Mouse (Mus musculus) MEL (cell line): ENCODE results near the gene Rps6ka1. TPM values are rescaled to one million over a fixed set of nuclear protein-coding genes. Genes with fewer than 3 reads are reported as not detected.

ENCODE experiments used
- DNase-seq: peaks from one replicate; pipeline ENCODE4 v3.0.0; 2011; ENCODE audit warnings: low read depth, low spot score
- H3K27ac ChIP-seq: 2 replicates; pipeline ENCODE4 v1.5.1; 2012; ENCODE audit warnings: low read depth, mild to moderate bottlenecking, control low read depth, low read length, moderate library complexity; ENCODE audit not compliant: control insufficient read depth
- H3K27me3 ChIP-seq, 2 experiments: fragments of 150-350 bp in 1 of 2; sonication (generic) in 1 of 2; 2 replicates each; pipeline ENCODE4 v1.6.1; 2012; ENCODE audit warnings: low read length in 2 of 2, mild to moderate bottlenecking in 2 of 2, improper control_type of control experiment in 1 of 2, moderate library complexity in 1 of 2; ENCODE audit not compliant: insufficient read depth in 2 of 2, control insufficient read depth in 1 of 2
- H3K36me3 ChIP-seq, 2 experiments: 2 replicates each; pipeline ENCODE4 v1.6.1; 2012 to 2014; ENCODE audit warnings: low read length in 2 of 2, improper control_type of control experiment in 1 of 2, inconsistent platforms in 1 of 2, mild to moderate bottlenecking in 1 of 2; ENCODE audit not compliant: insufficient read depth in 2 of 2, control insufficient read depth in 1 of 2
- H3K4me1 ChIP-seq, 2 experiments: fragments of 150-350 bp in 1 of 2; sonication (generic) in 1 of 2; 2 replicates each; pipeline ENCODE4 v1.6.1; 2012; ENCODE audit warnings: low read length in 2 of 2, improper control_type of control experiment in 1 of 2, mild to moderate bottlenecking in 1 of 2; ENCODE audit not compliant: insufficient read depth in 2 of 2, control insufficient read depth in 1 of 2
- H3K4me3 ChIP-seq, 2 experiments: fragments of 150-350 bp in 1 of 2; sonication (generic) in 1 of 2; 2 replicates each; pipeline ENCODE4 v1.5.1; 2012; ENCODE audit warnings: low read depth in 2 of 2, low read length in 2 of 2, mild to moderate bottlenecking in 2 of 2, moderate library complexity in 2 of 2, control low read depth in 1 of 2, improper control_type of control experiment in 1 of 2; ENCODE audit not compliant: control insufficient read depth in 1 of 2, insufficient read depth in 1 of 2
- H3K79me2 ChIP-seq: 2 replicates; pipeline ENCODE4 v1.6.1; 2012; ENCODE audit warnings: mild to moderate bottlenecking, low read length, moderate library complexity; ENCODE audit not compliant: control insufficient read depth, poor library complexity, insufficient read depth
- H3K9ac ChIP-seq: 2 replicates; pipeline ENCODE4 v1.6.1; 2012; ENCODE audit warnings: low read depth, mild to moderate bottlenecking, control low read depth, low read length, moderate library complexity; ENCODE audit not compliant: control insufficient read depth, poor library complexity, severe bottlenecking
- H3K9me3 ChIP-seq: fragments of 150-350 bp; sonication (generic); replicated peaks from 2 replicates; pipeline ENCODE4 v1.6.1; 2012; ENCODE audit warnings: mild to moderate bottlenecking, low read length, improper control_type of control experiment, moderate library complexity; ENCODE audit not compliant: insufficient read depth
- BHLHE40 ChIP-seq: IDR thresholded peaks from 2 replicates; pipeline ENCODE4 v1.6.1; 2012; ENCODE audit warnings: low read depth, mild to moderate bottlenecking, inconsistent platforms, low read length, improper control_type of control experiment, borderline replicate concordance
- CHD1 ChIP-seq: IDR thresholded peaks from 2 replicates; pipeline ENCODE4 v1.6.1; 2012; ENCODE audit warnings: low read depth, mild to moderate bottlenecking, inconsistent platforms, low read length, improper control_type of control experiment
- E2F4 ChIP-seq: IDR thresholded peaks from 2 replicates; pipeline ENCODE4 v1.6.1; 2011; ENCODE audit warnings: low read depth, low read length, improper control_type of control experiment, borderline replicate concordance
- EP300 ChIP-seq, 2 experiments: IDR thresholded peaks; 2 replicates each; pipeline ENCODE4 v1.6.1; 2011; ENCODE audit warnings: improper control_type of control experiment in 2 of 2, low read length in 2 of 2, low read depth in 1 of 2, mild to moderate bottlenecking in 1 of 2
- ETS1 ChIP-seq: IDR thresholded peaks from 2 replicates; pipeline ENCODE4 v1.6.1; 2012; ENCODE audit warnings: low read depth, mild to moderate bottlenecking, inconsistent platforms, low read length, improper control_type of control experiment, moderate library complexity
- GATA1 ChIP-seq: IDR thresholded peaks from 2 replicates; pipeline ENCODE4 v1.6.1; 2011; ENCODE audit warnings: low read depth, low read length, improper control_type of control experiment
- HCFC1 ChIP-seq: IDR thresholded peaks from 2 replicates; pipeline ENCODE4 v1.6.1; 2012; ENCODE audit warnings: low read depth, mild to moderate bottlenecking, inconsistent platforms, low read length, improper control_type of control experiment, moderate library complexity
- MAX ChIP-seq: IDR thresholded peaks from 2 replicates; pipeline ENCODE4 v1.6.1; 2011; ENCODE audit warnings: low read length, improper control_type of control experiment
- MAZ ChIP-seq: IDR thresholded peaks from 2 replicates; pipeline ENCODE4 v1.6.1; 2012; ENCODE audit warnings: low read depth, mild to moderate bottlenecking, inconsistent platforms, low read length, improper control_type of control experiment
- MEF2A ChIP-seq: IDR thresholded peaks from 2 replicates; pipeline ENCODE4 v1.6.1; 2014; ENCODE audit warnings: low read depth, mild to moderate bottlenecking, inconsistent platforms, low read length, improper control_type of control experiment; ENCODE audit not compliant: poor library complexity, insufficient replicate concordance, severe bottlenecking; ENCODE audit errors: extremely low read depth
- MXI1 ChIP-seq: IDR thresholded peaks from 2 replicates; pipeline ENCODE4 v1.6.1; 2011; ENCODE audit warnings: mild to moderate bottlenecking, low read depth, low read length, improper control_type of control experiment
- MYC ChIP-seq: IDR thresholded peaks from 2 replicates; pipeline ENCODE4 v1.6.1; 2011; ENCODE audit warnings: low read depth, mild to moderate bottlenecking, low read length, improper control_type of control experiment, moderate library complexity
- NRF1 ChIP-seq: IDR thresholded peaks from 2 replicates; pipeline ENCODE4 v1.6.1; 2014; ENCODE audit warnings: low read depth, mild to moderate bottlenecking, inconsistent platforms, low read length, improper control_type of control experiment, moderate library complexity; ENCODE audit not compliant: poor library complexity, insufficient read depth, severe bottlenecking
- POLR2A ChIP-seq, 2 experiments: IDR thresholded peaks; 2 replicates each; pipeline ENCODE4 v1.6.1; 2011 to 2012; ENCODE audit warnings: low read length in 2 of 2, mild to moderate bottlenecking in 2 of 2, control low read depth in 1 of 2, improper control_type of control experiment in 1 of 2, low read depth in 1 of 2, moderate library complexity in 1 of 2; ENCODE audit not compliant: control insufficient read depth in 1 of 2, insufficient read depth in 1 of 2, poor library complexity in 1 of 2
- POLR2AphosphoS2 ChIP-seq: IDR thresholded peaks from 2 replicates; pipeline ENCODE4 v1.6.1; 2011; ENCODE audit warnings: low read length, improper control_type of control experiment
- SMC3 ChIP-seq: IDR thresholded peaks from 2 replicates; pipeline ENCODE4 v1.6.1; 2011; ENCODE audit warnings: low read depth, low read length, improper control_type of control experiment
- TBP ChIP-seq: IDR thresholded peaks from 2 replicates; pipeline ENCODE4 v1.8.0; 2011; ENCODE audit warnings: low read depth, low read length, improper control_type of control experiment
- TCF12 ChIP-seq: IDR thresholded peaks from 2 replicates; pipeline ENCODE4 v1.6.1; 2014; ENCODE audit warnings: low read depth, mild to moderate bottlenecking, inconsistent platforms, low read length, improper control_type of control experiment, moderate library complexity
- UBTF ChIP-seq: IDR thresholded peaks from 2 replicates; pipeline ENCODE4 v1.6.1; 2012; ENCODE audit warnings: low read depth, mild to moderate bottlenecking, inconsistent platforms, low read length, improper control_type of control experiment, moderate library complexity, borderline replicate concordance; ENCODE audit not compliant: insufficient read depth
- USF2 ChIP-seq, 2 experiments: IDR thresholded peaks; 2 replicates each; pipeline ENCODE4 v1.6.1; 2011 to 2012; ENCODE audit warnings: improper control_type of control experiment in 2 of 2, low read length in 2 of 2, borderline replicate concordance in 1 of 2, inconsistent platforms in 1 of 2, low read depth in 1 of 2, mild to moderate bottlenecking in 1 of 2; ENCODE audit not compliant: insufficient read depth in 1 of 2
- ZC3H11A ChIP-seq: IDR thresholded peaks from 2 replicates; pipeline ENCODE4 v1.6.1; 2012; ENCODE audit warnings: low read depth, mild to moderate bottlenecking, inconsistent platforms, low read length, improper control_type of control experiment
- ZKSCAN1 ChIP-seq: IDR thresholded peaks from 2 replicates; pipeline ENCODE4 v1.6.1; 2012; ENCODE audit warnings: low read depth, mild to moderate bottlenecking, inconsistent platforms, low read length, improper control_type of control experiment, moderate library complexity
- ZMIZ1 ChIP-seq: IDR thresholded peaks from 2 replicates; pipeline ENCODE4 v1.6.1; 2012; ENCODE audit warnings: low read depth, mild to moderate bottlenecking, inconsistent platforms, low read length, improper control_type of control experiment, moderate library complexity
- ZNF384 ChIP-seq: IDR thresholded peaks from 2 replicates; pipeline ENCODE4 v1.6.1; 2012; ENCODE audit warnings: low read depth, mild to moderate bottlenecking, inconsistent platforms, low read length, improper control_type of control experiment
- polyA plus RNA-seq, 2 experiments: library from polyadenylated mRNA; stranded (reverse) in 1 of 2; unstranded in 1 of 2; fragments of >175 nt in 1 of 2; fragments of >200 nt in 1 of 2; gene quantifications; 2 replicates each; pipeline versions ENCODE4 v1.2.1 to v1.2.4; 2012; ENCODE audit warnings: low replicate concordance in 2 of 2, low read depth in 1 of 2; ENCODE audit not compliant: insufficient read length in 2 of 2, insufficient read depth in 1 of 2, missing spikeins in 1 of 2
- total RNA-seq: library from RNA; depleted of rRNA; stranded (reverse); fragments of 300-350 nt; gene quantifications from 2 replicates; pipeline ENCODE4 v1.2.3, GENCODE M21; 2012

Gene Rps6ka1
- total and polyA plus RNA-seq, 3 experiments = 45.3 to 68.9 TPM; not detected in 1

DNA sequence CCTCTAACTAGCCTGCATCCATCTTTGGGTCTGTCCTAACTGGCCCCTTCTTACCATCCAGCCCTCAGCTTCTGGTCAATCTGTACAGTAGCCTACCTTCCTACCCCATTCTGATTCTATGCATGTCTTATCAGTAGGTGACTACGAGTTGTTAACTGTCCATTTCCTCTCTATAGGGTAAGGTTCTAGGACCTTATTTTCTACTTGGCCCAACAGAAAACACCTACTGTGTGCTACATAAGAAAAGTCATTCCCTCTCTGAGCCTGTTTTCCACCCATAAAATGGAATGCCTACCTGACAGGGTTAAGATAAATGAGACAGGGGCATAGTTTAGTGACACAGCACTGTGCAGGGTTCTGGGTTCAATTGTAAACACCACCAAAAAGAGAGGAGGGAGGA, 41.0 kb downstream of the Rps6ka1 start:
- TF ChIP-seq MEF2A (no peak), ZKSCAN1 (peak; percentile 74), USF2 (IDR thresholded peaks at IDR 0.05; ENCODE audit: borderline replicate concordance in 1 of 2, insufficient read depth in 1 of 2, low read depth in 1 of 2, low read length in 2 of 2) (no peak), BHLHE40 (no peak), CHD1 (no peak), TBP (no peak), POLR2A (IDR thresholded peaks at IDR 0.05; ENCODE audit: control insufficient read depth in 1 of 2, insufficient read depth in 1 of 2, low read depth in 1 of 2, low read length in 2 of 2, poor library complexity in 1 of 2) (no peak)
- Histone ChIP-seq H3K27ac (no peak overlapping the region), H3K4me3 (no peak overlapping the region), H3K9ac (no peak overlapping the region), H3K36me3 (peaks cover 0 to 2% of the 10 kb centered on the region in 2 experiments; a peak in 2 of 4 replicates), H3K4me1 (peaks cover 0 to 10% of the 10 kb centered on the region in 2 experiments; a peak in 2 of 4 replicates), H3K9me3 (no peaks in the 10 kb centered on the region), H3K27me3 (no peaks in the 10 kb centered on the region), H3K79me2 (no peaks in the 10 kb centered on the region)
- DNase-seq = no peak

DNA sequence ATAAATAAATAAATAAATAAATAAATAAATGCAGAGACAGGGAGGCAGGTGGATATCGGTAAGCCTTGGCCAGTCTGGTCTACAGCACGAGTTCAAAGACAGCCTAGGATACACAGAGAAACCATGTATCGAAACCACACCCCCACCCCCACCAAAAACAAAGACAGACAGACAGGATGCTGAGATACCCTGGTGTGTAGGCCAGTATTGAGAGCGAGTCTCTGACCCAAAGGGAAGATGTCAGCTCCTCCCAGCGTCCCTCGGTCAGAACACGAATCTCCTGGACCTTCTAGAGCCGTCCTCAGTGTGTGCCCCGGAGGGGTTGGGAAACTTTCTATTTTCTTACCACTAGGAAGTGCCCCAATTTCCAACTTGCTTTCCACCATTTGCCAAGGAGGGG, 42.5 kb downstream of the Rps6ka1 start:
- TF ChIP-seq ETS1 (no peak), MEF2A (no peak), ZMIZ1 (no peak), MYC (no peak), MAZ (no peak), MXI1 (no peak), SMC3 (no peak), ZNF384 (no peak), HCFC1 (no peak), EP300 (IDR thresholded peaks at IDR 0.05; ENCODE audit: low read depth in 1 of 2, low read length in 2 of 2) (no peak), E2F4 (no peak), USF2 (IDR thresholded peaks at IDR 0.05; ENCODE audit: borderline replicate concordance in 1 of 2, insufficient read depth in 1 of 2, low read depth in 1 of 2, low read length in 2 of 2) (no peak), UBTF (no peak), ZC3H11A (no peak), POLR2A (IDR thresholded peaks at IDR 0.05; ENCODE audit: control insufficient read depth in 1 of 2, insufficient read depth in 1 of 2, low read depth in 1 of 2, low read length in 2 of 2, poor library complexity in 1 of 2) (no peak), MAX (no peak), POLR2AphosphoS2 (no peak), GATA1 (no peak), TCF12 (no peak), NRF1 (no peak)
- Histone ChIP-seq H3K9ac (no peak overlapping the region), H3K4me1 (peaks cover 0 to 14% of the 10 kb centered on the region in 2 experiments; a peak in 2 of 4 replicates), H3K27ac (no peak overlapping the region), H3K27me3 (no peaks in the 10 kb centered on the region), H3K9me3 (no peaks in the 10 kb centered on the region), H3K4me3 (no peak overlapping the region), H3K79me2 (no peaks in the 10 kb centered on the region), H3K36me3 (peaks cover 0 to 2% of the 10 kb centered on the region in 2 experiments; a peak in 2 of 4 replicates)
- DNase-seq = no peak
